Mouse (Mus musculus): ENCODE measurements around the gene Vat1.
"Not testable (repeated sequence)": the region's sequence is repeated elsewhere in the genome, so short reads cannot be mapped to it uniquely, and the experiment has no call there.

Vat1 gene

DNA sequence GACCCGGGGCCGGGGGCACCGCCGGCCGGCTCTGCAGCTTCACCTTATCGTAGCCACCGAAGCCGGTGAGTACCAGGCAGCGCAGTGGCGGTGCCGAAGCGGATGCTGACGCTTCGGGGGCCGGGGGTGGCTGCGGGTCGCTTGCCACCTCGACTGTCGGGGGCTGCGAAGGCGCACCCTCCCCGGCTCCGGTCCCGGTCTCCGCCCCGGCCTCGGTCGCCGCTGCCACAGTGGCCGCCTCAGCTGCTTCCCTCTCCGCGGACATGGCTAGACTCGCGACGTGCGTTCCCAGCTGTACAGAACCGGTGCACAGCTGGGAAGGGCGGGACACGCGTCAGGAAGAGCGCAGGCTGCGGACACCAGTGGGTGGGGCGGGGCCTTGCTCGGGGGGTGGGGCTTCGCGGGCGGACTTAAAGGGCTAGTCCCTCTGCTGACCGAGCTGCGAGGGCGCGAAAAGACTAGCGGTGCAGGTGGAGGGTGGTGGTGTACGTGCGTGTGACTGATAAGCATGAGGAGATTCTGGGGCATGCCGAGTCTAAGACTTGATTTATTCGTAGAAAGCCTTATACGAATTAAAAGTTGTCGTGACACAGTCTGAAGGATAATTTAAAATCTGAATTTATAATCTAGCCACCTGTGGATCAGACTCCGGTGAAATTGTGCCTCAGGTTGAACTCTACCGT is at the start of gene Vat1:
Vat1 (minus strand) TSS at position 362 of the 683 bp plus-strand sequence.
- peak; percentile 66 for DNase-seq

DNA sequence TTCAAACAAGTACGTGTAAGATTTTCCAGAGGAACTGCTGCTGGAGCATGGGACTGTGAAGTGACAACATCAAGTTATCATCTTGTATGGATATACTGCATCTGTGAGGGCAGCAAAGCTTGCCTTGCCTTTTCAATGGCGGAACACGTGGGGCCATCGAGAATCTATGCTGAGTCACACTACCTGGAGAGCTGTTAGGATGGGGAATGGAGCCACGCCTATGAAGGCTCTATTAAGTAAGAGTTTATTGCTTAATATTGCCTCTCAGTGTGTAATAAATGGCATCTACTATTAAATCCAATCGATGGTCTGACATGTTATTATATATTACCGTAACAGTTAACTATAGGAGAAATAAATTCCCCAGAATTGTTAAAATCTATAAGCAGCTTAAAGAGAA is 41.1 kb upstream of the Vat1 start:
- DNase-seq = no peak

DNA sequence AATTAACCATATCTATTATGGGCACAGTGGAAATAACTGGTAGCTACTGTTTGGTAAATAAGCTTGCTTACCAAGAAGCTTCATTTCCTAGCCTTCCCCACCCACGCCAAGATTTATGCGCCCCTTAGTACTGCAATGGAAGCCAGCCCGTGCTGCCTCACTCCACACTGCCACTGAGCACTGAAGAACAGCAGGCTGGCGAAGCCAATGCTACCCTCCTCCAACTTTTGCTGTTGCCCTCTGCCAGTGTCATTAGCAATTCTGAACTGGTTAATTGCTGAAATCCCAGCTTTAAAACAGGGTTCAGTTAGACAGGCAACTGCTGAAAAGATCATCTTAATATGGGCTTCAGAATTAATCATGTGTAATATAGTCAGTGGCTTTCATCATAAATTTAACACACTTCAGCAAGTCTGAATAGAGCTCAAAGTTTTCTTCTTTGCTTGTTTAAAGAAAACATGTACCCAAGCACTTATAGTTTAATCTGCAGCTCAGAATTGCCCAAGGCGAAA is 40.3 kb upstream of the Vat1 start:
- no peak for DNase-seq

DNA sequence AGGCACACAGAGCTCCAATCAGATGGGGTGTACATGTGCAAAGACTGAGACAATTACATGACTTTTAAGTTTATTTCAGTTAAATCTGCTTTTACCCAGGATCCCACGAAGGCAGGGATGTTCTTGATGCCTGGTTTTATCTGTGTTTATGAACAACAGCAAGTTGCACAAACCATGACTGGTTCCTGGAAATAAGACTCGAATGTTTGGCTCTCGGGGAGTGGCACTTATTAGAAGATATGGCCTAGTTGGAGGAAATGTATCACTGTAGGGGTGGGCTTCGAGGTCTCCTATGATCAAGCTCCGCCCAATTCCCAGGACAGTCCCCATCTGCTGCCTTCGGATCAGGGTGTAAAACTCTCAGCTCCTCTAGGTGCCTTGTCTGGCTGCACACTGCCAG is 20.1 kb upstream of the Vat1 start:
- DNase-seq = no peak

DNA sequence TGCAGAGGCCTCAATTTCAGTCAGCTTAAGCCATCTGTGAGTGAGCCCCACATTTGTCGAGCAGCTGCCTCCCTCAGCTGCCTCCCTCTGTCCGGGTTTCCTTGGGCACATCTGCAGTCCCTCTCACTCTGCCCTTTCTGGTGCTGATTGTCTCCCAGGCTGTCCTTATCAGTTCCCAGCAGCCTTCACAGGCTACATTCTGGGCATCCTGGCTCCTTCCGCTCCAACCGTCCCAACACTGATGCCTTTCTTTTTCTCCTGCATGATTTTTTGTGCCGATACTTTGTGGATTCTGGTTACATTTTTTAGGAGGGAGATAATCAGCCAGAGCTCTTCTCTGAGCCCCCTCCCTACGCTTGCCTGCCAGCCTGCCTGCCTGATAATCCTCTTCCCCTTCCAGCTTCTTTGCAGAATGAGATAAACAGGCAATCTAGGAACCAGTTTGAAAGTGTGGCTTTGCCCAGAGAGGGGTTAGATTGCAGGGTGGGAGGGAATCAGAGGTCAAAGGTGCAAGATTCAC is 19.5 kb upstream of the Vat1 start:
- no peak for DNase-seq

DNA sequence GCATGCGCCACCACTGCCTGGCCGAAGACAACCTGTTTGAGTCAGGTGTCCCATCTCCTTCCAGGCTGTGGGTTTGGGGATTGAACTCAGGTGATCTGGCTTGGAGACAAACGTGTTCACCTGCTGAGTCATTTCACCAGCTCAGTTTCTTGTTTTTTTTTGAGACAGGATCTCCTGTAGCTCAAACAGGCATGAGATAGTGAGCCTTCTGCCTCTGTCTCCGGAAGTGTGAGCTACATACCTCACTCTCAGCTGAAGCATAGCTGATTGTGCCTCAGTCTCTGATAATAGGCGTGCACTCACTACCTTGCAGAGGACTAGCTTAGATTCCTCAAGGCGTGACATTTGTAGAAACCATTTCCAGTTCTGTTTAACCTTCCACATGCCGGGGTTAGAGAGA is 18.8 kb upstream of the Vat1 start:
- DNase-seq = no peak

DNA sequence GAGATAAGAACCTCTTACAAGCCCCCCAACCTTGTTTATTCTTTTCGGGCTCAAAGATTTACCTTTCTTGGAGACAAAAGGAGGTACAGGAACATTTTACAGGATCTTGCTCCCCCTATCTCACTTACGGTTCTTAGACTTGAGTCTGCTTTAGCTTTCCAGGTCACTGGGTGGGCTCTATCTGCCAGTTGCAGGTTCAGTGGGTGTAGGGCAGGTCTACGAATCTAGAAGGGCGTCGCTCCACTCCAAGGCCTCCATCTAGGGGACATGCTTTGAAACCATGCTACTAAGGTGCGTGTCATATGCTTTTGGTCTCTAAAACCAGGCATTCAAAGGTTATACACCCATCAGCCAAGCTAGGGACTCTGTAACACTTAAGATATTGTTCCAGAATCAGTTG is 18.2 kb upstream of the Vat1 start:
- no peak for DNase-seq

DNA sequence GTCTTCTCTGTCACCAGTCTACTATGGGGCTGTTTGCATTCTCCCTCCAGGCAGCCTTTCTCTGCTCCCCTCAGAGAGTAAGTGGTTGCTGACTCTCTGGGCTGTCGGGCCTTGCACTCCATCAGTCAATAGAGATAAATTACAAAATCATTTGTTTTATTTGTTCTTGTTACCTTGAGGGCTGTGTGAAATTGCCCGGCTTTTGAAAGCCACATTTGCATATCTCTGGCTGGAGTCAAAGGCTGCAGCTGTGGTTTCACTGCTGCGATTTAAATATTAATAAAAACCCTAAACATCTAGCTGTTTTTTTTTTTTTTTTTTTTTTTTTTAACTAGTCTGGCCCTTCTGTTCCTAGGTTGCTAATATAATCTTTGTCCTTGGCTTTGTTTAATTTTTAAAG is 17.8 kb upstream of the Vat1 start:
- DNase-seq = no peak

DNA sequence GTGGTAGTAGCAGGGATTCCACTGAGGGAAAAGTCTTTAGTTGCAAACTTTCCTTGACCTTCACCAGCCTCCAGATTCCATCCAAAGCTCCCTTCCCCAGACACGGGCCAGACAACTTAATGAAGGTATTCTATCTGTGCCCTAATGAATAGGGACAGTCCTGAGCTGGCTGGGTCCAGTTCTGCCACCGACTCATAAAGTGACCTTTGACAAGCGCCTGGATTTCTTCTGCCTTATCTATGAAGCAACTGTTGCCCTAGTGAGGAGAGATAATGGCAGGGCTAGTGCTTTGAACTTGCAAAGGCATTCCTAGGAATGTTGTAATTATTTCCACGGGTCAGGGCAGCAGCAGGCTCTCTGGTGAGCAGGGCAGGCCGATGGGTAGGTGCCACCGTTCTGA is 14.9 kb upstream of the Vat1 start:
- no peak for DNase-seq

DNA sequence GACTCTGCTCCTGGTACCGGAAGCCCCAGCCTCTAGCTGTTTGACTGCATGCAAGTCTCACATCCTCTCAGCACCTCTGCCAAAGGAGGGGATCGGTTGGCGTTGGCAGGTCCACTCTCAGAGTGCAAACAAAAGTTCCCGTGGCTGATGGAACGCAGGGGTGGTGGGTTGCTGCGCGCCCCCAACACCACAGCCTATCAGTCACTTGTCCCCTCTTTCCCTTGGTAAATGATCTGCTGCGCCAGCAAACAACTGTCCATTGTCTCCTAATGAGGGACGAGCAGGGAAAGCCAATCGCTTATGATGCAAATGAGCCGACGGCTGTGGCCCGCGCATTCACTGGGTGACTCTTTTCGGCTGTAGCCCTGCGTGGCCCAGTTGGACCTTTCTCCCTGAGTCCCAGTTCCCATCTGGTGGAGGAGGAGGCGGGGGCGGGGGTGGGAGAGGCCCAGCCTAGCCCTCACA is 13.2 kb upstream of the Vat1 start:
- no peak for DNase-seq

DNA sequence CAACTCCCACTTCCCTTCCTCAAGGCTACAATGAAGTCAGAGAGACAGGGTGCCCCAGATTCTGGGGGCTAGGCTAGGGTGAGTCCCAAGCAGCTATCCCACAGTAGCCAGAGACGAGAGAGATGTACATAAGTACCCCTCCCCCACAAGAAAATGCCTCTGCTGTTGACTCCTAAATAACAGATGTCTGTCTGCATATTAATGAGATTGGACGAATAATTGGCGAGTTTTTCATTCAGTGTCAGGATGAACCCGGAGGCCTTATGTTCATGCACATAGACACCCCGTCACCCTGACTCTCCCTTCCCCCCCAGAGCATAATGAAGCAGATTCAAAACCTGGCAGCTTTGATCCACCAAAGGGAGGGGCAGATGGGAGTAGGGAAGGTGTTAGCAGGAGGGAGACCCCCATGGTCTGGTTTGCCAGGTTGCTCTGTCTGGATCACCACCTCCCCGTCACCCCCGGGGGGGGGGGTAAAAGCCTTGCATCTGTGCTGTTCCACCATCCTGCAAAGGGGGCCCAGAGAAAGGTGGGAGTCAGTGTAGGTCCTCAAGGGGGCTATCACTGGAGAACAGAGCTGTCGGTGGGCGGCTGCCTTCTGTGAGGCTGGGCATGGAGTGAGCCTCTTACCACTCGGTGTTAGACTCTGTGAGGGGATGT is 11.7 kb upstream of the Vat1 start:
- DNase-seq = no peak

DNA sequence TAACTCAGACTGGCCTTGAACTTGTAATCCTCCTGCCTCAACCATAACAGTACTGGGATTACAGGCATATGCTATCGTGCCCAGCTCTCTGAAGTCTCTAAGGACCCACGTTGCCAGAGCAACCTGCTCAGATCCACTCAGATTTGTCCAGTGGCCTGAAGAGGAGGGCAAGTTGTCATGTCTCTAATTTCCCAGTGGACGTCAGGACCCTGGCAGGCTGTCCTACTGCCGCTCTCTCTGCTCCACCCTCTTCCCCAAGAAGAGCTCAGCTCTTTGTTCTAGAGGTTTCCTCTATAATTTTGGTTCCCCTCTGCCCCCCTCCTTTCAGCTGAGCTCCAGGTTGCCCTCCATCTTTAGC is 11.1 kb upstream of the Vat1 start:
- DNase-seq = no peak

DNA sequence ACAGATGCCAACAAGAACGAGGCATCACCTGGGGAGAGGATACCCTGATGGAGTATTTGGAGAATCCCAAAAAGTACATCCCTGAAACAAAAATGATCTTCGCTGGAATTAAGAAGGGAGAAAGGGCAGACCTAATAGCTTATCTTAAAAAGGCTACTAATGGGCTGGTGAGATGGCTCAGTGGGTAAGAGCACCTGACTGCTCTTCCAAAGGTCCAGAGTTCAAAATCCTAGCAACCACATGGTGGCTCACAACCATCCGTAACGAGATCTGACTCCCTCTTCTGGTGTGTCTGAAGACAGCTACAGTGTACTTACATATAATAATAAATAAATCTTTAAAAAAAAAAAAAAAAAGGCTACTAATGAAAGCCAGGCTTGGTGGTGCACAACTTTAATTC is 10.3 kb upstream of the Vat1 start:
- DNase-seq = not testable (repeated sequence)

DNA sequence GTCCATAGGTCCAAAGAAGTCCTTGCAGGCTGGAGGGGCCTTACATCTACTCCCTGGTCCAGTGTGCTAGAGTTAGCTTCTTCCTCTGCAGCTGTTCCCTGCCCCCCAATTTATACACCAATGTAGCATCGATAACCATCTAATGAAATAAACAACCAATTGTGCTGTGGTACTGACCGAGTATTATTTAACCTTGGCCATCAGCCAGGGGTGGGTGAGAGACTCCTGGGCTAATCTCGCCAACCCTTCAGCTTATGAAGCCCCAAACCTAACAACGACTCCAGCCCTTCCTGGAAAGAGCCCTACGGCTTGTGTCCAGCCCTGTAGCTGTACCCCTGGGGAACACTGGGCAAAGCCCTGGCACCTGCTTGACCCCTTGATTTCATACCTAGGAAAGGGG is 8.3 kb upstream of the Vat1 start:
- no peak for DNase-seq

DNA sequence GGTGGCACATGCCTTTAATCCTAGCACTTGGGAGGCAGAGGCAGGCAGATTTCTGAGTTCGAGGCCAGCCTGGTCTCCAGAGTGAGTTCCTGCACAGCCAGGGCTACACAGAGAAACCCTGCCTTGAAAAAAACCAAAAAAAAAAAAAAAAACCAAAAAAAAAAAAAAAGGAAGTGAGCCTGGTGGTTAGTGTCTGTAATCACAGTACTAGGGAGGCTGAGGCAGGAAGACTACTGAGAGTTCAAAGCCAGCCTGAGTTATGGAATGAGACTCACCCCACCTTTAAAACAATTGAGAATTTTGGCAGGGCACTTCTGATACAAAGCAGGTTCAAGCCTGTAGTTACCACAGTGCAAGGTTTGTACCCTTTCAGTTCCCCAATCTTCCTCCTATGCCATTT is 7.7 kb upstream of the Vat1 start:
- DNase-seq = not testable (repeated sequence)

DNA sequence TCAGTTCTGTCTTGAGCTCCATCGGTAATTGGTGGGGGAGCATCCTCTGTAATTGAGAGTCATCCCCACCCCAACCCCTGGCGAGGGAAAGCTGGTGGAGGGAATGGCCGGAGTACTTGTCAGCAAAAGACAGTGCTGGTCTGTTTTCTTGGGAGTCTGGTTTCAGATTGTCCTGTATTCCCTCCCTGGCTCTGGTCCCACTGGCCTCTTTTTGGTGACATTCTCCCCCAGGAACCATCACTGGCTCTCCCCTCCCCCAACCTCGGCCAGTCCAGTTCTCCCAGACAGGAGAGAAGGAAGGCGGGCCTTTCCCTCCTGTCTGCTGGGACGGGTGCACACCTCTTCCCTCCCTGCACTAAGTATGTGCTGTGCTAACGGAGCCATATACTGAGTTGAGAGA is 6.3 kb upstream of the Vat1 start:
- no peak for DNase-seq

DNA sequence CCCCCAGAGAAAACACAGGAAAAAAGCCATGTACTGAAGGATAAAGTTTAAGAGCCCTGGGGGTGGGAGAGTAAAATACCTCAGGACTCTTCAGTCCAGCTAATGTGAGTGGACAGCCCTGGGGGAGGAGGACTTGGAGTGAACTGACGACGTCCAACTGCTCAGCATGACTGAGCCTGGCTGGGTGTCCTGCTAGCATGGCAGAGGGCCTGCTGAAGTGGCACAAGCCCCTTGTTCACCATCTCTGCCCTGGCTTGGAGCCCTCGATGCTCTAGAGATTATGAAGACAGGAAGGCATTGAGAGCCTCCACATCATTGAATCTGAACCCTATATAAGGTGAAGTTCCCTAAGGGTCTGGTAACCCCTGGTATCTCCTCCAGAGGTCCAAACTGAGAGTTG is 5.9 kb upstream of the Vat1 start:
- DNase-seq = no peak

DNA sequence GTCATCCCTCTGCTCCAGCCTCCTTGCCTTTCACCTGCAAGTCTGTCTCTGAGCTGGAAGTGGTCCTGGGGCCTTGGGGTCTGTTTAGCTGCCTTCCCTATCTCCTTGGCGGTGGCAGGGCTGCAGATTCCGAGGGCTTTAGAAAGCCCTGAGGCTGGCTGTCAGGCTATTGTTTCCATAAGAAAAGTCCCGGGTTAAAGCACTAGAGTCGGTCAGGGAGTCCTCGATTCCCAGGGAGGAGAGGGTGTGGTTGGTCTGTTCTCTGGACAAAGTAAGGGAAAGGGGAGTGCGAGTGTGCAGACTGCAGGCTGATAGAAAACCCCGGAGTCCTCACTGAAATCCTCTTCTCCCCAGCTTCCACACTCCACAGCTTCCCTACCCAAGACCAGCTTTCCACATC is 4.2 kb upstream of the Vat1 start:
- DNase-seq = no peak

DNA sequence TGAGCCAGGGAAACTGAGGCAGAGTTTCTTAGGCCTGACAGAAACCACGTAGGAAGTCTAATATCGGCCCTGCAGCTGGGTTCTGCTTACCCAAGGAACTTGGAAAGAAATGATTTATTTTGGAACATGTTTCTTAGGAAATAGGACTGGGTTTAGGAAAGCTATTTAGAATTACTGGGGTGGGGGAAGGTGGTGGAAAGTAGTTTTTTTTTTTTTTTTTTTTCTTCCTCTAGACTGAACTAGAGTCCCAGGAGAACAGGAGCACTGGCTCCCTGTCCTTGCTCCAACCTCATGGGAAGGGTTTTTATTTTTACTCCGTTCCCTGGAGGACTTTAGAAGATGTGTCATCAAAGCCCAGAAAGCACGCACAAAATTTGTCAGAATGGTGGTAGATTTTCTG is 3.1 kb upstream of the Vat1 start:
- no peak for DNase-seq

DNA sequence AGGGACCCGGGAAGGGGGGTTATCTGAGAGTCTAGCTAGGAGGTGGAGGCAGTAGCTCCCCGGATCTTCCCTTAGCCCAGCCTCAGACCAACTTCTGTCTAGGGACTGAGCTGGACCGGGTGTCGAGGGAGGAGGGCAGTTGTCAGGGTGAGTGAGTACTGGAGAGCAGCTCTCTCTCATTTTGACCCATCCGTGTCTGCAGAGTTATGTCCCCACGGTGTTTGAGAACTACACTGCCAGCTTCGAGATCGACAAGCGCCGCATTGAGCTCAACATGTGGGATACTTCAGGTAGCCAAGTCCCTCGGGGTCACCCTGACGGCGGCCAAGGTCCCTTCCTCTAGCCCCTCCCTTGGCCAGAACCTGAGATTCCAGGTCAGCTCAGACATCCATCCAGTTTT is 2.7 kb upstream of the Vat1 start:
- no peak for DNase-seq

DNA sequence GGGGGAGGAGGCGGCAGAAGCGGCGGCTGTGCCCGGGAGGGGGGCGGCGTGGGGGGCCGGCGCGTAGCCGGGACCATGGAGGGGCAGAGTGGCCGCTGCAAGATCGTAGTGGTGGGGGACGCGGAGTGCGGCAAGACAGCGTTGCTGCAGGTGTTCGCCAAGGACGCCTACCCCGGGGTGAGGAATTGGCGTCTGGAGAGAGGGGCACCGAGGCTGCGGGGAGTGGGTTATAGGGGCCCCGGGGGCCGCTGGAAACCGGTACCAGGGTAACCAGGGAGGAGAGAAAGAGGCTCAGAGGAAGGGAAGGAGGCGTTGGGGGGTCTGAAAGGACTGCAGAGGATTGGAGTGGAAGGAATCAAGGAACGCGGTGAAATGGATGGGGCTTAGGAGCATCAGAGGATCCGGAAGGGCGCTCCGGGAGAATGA is 2.2 kb upstream of the Vat1 start:
- DNase-seq = no peak

DNA sequence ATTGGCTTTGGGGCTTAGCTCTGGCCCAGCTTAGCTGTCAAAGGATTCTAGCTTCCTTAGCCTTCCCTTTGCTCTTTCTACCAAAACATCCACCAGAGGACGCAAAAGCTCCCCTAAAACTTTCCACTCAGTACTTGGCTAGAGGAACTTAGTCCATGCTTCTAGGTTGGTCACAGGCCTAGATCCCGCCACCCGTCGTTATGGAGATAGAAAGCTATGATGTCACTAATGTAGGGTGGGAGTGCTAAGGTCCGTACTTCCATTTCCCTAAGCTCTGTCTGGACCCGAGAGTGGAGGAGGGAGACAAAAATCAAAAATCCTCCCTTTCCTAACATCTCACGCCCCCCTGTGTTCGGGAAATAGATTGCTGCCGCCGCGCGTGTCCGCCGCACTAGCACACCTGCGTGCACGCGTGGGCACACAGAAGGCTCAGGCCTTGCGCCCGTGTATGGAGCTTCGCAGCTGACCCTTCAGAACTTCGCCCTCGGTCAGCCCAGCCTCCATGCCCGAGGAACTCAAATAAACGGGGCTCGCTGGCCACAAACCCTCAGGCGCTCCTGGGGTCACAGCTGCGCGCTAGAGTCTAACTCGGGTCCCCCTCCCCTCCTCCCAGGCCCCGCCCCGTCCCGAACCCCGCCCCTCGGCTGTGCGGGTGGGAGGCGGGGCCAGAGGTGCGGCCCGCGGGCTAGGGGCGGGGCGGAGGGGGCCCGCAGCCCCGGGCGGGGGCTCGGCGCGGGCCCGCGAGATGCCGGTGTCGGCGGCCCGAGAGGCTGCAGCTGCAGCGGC is 1.6 kb upstream of the Vat1 start:
- DNase-seq = peak; percentile 62

DNA sequence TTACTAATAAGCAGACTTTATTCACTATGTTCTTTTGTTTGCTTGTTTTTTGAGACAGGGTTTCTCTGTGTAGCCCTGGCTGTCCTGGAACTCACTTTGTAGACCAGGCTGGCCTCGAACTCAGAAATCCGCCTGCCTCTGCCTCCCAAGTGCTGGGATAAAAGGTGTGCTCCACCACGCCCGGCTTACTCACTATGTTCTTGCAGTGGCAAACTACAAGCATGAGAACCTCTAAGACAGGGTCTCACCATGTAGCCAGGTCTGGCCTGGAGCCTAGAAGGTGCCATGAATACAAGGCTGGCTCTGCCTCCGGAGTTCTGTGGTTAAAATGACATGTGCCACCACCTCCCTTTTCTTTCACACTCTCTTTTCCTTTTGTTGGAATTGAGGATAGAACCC is 521 bp upstream of the Vat1 start:
- not testable (repeated sequence) for DNase-seq
